Mouse (Mus musculus) stomach, embryonic 16.5 days (tissue): ENCODE measurements around the gene Fam120a. TPM values are rescaled to one million over a fixed set of nuclear protein-coding genes. Genes with fewer than 3 reads are reported as not detected.

Experiments
- ATAC-seq: fragments of 200-750 bp; cut with Nextera tagmentation; 2 replicates; pipeline ENCODE4 v1.8.0; 2017; ENCODE audit warnings: moderate number of reproducible peaks, moderate TSS enrichment; ENCODE audit not compliant: insufficient read depth, low FRiP score
- H3K27ac ChIP-seq: fragments of 300-500 bp; sonication (generic); 2 replicates; pipeline ENCODE4 v1.5.1; 2014; ENCODE audit warnings: low read length
- H3K27me3 ChIP-seq: fragments of 300-500 bp; sonication (generic); 2 replicates; pipeline ENCODE4 v1.6.1; 2014; ENCODE audit warnings: low read length, control low read depth, mixed read lengths; ENCODE audit not compliant: control insufficient read depth, insufficient read depth
- H3K36me3 ChIP-seq: fragments of 300-500 bp; sonication (generic); 2 replicates; pipeline ENCODE4 v1.6.1; 2014; ENCODE audit warnings: low read length; ENCODE audit not compliant: control insufficient read depth, insufficient read depth
- H3K4me1 ChIP-seq: fragments of 300-500 bp; sonication (generic); 2 replicates; pipeline ENCODE4 v1.6.1; 2014; ENCODE audit warnings: low read length, control low read depth, mixed read lengths; ENCODE audit not compliant: control insufficient read depth, insufficient read depth
- H3K4me2 ChIP-seq: fragments of 300-500 bp; sonication (generic); 2 replicates; pipeline ENCODE4 v1.6.1; 2014; ENCODE audit warnings: low read depth, low read length, mixed read lengths
- H3K4me3 ChIP-seq: fragments of 300-500 bp; sonication (generic); replicated peaks from 2 replicates; pipeline ENCODE4 v1.5.1; 2014; ENCODE audit warnings: mild to moderate bottlenecking, low read length
- H3K9ac ChIP-seq: fragments of 300-500 bp; sonication (generic); 2 replicates; pipeline ENCODE4 v1.6.1; 2014; ENCODE audit warnings: low read length
- H3K9me3 ChIP-seq: fragments of 300-500 bp; sonication (generic); replicated peaks from 2 replicates; pipeline ENCODE4 v1.6.1; 2016; ENCODE audit warnings: low read length, control low read depth; ENCODE audit not compliant: control insufficient read depth
- WGBS: fragments of 180-500 bp; shearing (Covaris S2); extraction: QIAGEN DNeasy Blood & Tissue Kit; methylation state at CpG from one replicate; pipeline ENCODE4 v1.1.7; 2014; 5-methylcytosine and 5-hydroxymethylcytosine counted together
- polyA plus RNA-seq: library from polyadenylated mRNA; unstranded; fragments of >200 nt; fragmentation: Nextera tagmentation; extraction: Ambion mirVana; gene quantifications from 2 replicates; pipeline ENCODE4 v1.2.1, GENCODE M21; 2015

Gene Fam120a
- polyA plus RNA-seq, 1 experiment from 2014 or later, result 27.8 TPM

DNA sequence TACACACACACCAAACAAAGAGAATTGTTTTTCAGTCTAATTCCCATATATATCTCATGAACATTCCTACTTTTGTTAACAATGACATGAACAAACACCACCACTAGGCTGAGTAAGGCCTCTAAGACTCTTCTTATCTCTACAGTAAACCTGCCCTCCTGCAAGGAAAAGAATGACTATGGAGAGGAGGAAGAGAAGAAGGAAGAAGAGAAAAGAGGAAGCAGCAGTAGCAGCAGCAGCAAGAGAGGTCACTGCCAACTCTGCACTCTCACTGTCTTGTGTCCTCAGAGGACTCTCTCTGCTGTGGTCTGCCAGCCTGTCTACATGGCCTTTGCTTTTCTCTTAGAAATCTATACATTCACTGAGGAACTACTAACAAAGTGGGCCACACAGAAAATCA lies 36.1 kb downstream of the Fam120a start:
- Histone ChIP-seq H3K27ac (no peak overlapping the region), H3K36me3 (peaks cover 9% of the 10 kb centered on the region; the same call in 1 of the 2 replicates), H3K27me3 (no peaks in the 10 kb centered on the region)

DNA sequence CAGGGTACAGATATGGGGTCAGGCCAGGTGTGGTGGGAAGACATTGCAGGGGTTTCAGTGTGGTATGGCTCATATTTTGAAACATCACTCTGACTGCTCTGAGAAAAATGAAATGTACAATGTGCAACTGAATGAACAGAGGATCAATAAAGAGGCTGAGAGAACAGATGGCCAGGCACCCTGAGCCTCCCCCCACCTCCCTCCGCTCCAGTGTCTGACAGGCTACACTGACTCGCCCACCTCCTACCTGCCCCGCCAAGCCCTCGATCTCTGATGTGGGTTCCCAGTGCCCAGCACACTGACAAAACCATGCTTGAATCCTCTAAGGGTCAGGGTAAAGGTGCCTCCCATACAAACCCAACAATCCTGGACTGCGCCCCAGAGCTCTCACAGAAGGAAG lies 36.6 kb downstream of the Fam120a start:
- H3K9me3 ChIP-seq, result no peaks in the 10 kb centered on the region
- H3K4me2 ChIP-seq, result no peak overlapping the region
- H3K4me1 ChIP-seq, result no peaks in the 10 kb centered on the region
- WGBS, result 76% methylated on average over 5 of the region's 5 CpGs
- H3K36me3 ChIP-seq, result peaks cover 9% of the 10 kb centered on the region; the same call in 1 of the 2 replicates
- no peak overlapping the region for H3K9ac ChIP-seq
- H3K27ac ChIP-seq, result no peak overlapping the region
- no peak for ATAC-seq
- no peak overlapping the region for H3K4me3 ChIP-seq
- H3K27me3 ChIP-seq, result no peaks in the 10 kb centered on the region

More for the DNA sequence above, 36.1 kb downstream of the Fam120a start:
- Histone ChIP-seq H3K4me1 (no peaks in the 10 kb centered on the region), H3K4me2 (no peak overlapping the region), H3K4me3 (no peak overlapping the region), H3K9ac (no peak overlapping the region), H3K9me3 (no peaks in the 10 kb centered on the region)
- no peak for ATAC-seq

DNA sequence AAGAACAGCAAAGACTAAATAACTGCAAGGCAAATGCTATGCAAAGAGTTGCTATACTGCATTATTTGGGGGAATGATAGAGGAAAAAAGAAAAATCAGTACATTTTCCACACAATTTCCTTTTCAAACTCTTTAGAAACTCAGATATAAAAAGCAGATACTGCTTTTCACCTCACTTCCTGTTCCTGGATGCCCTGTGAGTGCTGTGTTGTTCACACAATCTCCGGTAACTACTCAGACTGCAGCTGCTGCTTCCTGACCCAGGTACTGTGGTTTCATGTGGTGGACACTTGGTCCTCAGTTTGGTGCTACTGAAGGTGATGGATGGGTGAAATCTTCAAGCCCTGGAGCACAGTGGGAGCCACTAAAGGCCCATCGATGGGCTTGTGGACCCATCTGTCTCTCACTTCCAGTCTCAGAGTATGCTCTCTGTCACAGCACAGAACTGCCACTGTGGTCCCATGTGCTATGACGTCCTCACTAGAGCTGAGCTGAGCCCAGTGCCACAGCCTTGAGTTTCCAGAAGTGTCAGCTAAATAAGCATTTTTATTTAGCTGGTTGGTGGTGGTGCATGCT lies 38.2 kb downstream of the Fam120a start:
- WGBS, result 85% methylated on average over 3 of the region's 3 CpGs
- ATAC-seq, result no peak
- peaks cover 9% of the 10 kb centered on the region; the same call in 1 of the 2 replicates for H3K36me3 ChIP-seq

DNA sequence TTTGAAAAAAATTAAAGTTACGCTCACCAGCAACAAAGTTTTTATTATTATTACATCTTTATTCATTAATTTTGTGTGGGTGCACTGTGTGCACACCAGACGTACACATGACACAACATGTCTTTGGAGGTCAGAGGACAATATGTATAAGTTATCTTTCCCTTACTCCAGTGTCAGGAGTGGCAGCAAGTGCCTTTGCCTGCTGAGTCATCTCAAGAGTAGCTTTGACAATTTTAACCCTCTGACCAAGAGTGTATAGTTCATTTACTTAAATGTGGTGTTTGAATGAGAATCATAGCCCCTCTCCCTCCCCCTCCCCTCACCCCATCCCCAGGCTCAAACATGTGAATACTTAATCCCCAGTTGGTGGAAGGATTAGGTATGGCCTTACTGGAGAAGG lies 40.2 kb downstream of the Fam120a start:
- Histone ChIP-seq H3K36me3 (peaks cover 9% of the 10 kb centered on the region; the same call in 1 of the 2 replicates), H3K4me3 (no peak overlapping the region)
- 79% methylated on average over 2 of the region's 2 CpGs for WGBS

More for the DNA sequence above, 38.2 kb downstream of the Fam120a start:
- Histone ChIP-seq H3K27me3 (no peaks in the 10 kb centered on the region), H3K4me1 (no peaks in the 10 kb centered on the region), H3K4me2 (no peak overlapping the region), H3K27ac (no peak overlapping the region), H3K9me3 (no peaks in the 10 kb centered on the region), H3K9ac (no peak overlapping the region), H3K4me3 (no peak overlapping the region)

DNA sequence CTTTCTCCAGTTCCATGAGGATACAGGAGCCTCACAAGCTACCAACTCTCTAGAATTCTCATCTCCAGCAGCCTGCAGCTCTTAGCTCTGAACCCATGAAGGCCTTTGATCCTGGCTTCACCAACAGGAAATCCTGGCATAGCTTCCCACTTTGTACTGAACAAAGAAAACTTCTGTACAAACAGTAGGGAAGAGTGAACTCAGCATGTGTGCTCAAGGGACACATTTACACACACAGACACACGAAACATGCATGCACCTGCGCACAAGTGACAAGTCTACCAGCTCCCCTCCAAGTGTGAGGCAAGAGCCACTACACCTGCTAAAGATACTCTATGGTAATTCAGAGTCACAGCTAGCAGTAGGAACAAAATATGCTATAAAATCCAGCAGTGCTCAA lies 45.1 kb downstream of the Fam120a start:
- ATAC-seq, result no peak
- Histone ChIP-seq H3K36me3 (peaks cover 17% of the 10 kb centered on the region), H3K4me1 (no peaks in the 10 kb centered on the region), H3K4me2 (no peak overlapping the region), H3K27me3 (no peaks in the 10 kb centered on the region), H3K4me3 (no peak overlapping the region), H3K27ac (no peak overlapping the region), H3K9ac (no peak overlapping the region), H3K9me3 (no peaks in the 10 kb centered on the region)
- WGBS, result 76% methylated on average over 2 of the region's 2 CpGs

More for the DNA sequence above, 40.2 kb downstream of the Fam120a start:
- no peaks in the 10 kb centered on the region for H3K4me1 ChIP-seq
- no peaks in the 10 kb centered on the region for H3K9me3 ChIP-seq
- no peak overlapping the region for H3K9ac ChIP-seq
- no peak for ATAC-seq
- H3K4me2 ChIP-seq, result no peak overlapping the region
- H3K27me3 ChIP-seq, result no peaks in the 10 kb centered on the region
- no peak overlapping the region for H3K27ac ChIP-seq

DNA sequence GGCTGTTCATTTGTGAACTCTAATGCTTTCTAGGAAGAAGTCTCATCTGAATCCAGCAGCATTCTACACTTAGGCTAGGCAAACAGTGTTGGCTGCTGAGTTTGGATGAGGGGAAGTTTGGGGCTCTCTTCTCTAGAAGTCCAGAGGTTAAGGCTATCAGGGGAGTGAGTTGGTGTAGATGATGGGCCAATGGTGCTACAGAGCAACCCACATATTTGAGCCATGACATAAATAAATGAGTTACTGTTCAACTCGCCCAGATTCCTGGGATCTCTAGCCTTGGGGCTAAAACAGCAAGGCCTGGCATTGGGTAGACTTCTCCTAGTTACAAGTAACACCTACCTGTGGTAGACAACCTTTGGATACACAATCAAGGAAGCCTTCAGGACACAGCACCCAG lies 46.6 kb downstream of the Fam120a start:
- no peak overlapping the region for H3K27ac ChIP-seq
- ATAC-seq, result no peak
- no peaks in the 10 kb centered on the region for H3K27me3 ChIP-seq
- no peaks in the 10 kb centered on the region for H3K9me3 ChIP-seq
- H3K9ac ChIP-seq, result no peak overlapping the region
- H3K4me3 ChIP-seq, result no peak overlapping the region
- H3K4me1 ChIP-seq, result no peaks in the 10 kb centered on the region
- WGBS, result 100% methylated on average over 1 of the region's 1 CpGs
- peaks cover 20% of the 10 kb centered on the region for H3K36me3 ChIP-seq
- H3K4me2 ChIP-seq, result no peak overlapping the region

DNA sequence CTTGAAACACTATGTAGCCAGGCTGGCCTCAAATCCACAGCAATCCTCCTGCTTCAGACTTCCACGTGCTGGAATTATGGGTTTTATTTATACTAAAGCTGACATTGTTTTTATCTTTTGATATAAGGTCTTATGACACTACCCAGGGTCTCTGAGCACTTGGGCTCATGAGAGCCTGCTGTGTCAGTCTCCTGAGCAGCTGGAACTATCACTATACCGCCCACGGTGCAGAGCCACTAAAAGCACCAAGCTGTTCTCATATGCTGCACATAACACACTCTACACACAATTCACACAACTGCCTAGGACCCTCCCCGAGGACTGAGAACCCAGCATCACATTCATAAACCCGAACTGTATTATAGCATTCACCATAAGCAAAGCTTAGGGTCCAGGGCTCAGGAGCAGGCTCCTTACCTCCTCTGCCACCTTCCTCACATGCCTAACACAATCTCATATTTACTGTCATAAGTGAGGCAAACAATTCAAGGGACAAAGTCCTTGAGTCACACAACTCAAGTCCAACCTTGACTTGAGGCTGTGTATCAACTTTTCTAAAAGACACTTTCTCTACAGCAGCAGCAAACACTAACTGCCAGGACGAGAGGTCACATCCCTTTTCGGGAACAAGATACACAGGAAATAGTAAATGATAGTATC lies 47.9 kb downstream of the Fam120a start:
- no peaks in the 10 kb centered on the region for H3K4me1 ChIP-seq
- H3K9me3 ChIP-seq, result no peaks in the 10 kb centered on the region
- 69% methylated on average over 7 of the region's 7 CpGs for WGBS
- H3K27ac ChIP-seq, result no peak overlapping the region
- H3K36me3 ChIP-seq, result peaks cover 20% of the 10 kb centered on the region
- H3K4me3 ChIP-seq, result no peak overlapping the region
- no peak overlapping the region for H3K4me2 ChIP-seq
- ATAC-seq, result no peak
- H3K27me3 ChIP-seq, result no peaks in the 10 kb centered on the region
- H3K9ac ChIP-seq, result no peak overlapping the region

DNA sequence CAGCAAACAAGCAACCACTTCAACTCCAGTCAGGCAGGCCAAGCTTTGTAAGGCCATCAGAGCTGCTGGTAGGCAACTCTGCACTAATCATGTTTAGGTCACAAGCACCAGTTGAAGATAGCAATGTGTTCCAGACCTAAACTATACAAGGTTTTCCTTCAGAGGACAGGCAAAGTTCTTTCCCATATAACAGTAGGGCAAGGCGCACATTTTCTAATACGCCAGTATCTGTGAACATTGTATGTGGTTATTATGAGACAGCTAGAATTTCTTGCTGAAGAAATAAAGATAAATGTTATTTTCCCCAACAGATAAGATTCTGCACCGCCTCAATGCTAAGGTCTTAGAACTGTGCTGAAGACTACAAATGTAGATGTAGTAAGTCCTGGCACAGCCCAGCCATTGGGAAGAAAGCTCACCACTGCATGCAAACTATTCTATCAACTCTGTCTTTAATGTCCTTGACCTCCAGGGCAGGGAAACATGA lies 50.7 kb downstream of the Fam120a start:
- Histone ChIP-seq H3K27ac (no peak overlapping the region), H3K36me3 (peaks cover 24% of the 10 kb centered on the region), H3K9me3 (no peaks in the 10 kb centered on the region), H3K9ac (no peak overlapping the region), H3K27me3 (no peaks in the 10 kb centered on the region), H3K4me2 (no peak overlapping the region), H3K4me1 (no peaks in the 10 kb centered on the region), H3K4me3 (no peak overlapping the region)
- ATAC-seq, result no peak
- WGBS, result 94% methylated on average over 3 of the region's 3 CpGs

DNA sequence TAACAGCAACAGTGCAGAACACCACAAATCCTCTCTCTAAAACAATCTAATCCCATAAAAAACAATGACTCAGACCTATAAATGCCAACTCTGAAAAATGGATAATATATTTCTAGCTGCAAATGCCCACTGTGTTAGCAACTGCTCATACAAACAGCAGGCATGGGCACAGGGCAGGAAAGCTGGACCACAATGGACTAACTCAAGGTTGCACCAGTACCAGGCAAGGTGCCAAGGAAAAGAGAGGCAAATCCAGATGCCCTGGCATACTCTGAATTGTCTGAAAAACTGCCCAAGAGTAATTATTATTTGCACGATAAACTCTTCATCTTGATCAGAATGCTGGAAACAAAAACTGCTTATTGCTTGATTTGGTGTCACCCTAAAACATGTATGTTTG lies 54.1 kb downstream of the Fam120a start:
- 93% methylated on average over 1 of the region's 1 CpGs for WGBS
- H3K27me3 ChIP-seq, result no peaks in the 10 kb centered on the region
- H3K4me2 ChIP-seq, result no peak overlapping the region
- peaks cover 16% of the 10 kb centered on the region for H3K36me3 ChIP-seq
- H3K4me1 ChIP-seq, result no peaks in the 10 kb centered on the region
- no peak overlapping the region for H3K4me3 ChIP-seq
- H3K9ac ChIP-seq, result no peak overlapping the region
- H3K9me3 ChIP-seq, result no peaks in the 10 kb centered on the region
- no peak overlapping the region for H3K27ac ChIP-seq
- no peak for ATAC-seq
